Comparison of ENCODE assay signal across 8 mouse cellular contexts in genomic region chr11:70018131-70018990, GRCm38 (mm10). TPM values are rescaled to one million over a fixed set of nuclear protein-coding genes. Genes with fewer than 3 reads are reported as not detected.
DNase-seq lines count a peak whose midpoint lies in the region; ATAC-seq lines count a peak whose summit lies in the region.

No protein-coding gene starts in this region.

- ATAC-seq in embryonic facial prominence, embryonic 14.5 days (ENCODE audit: low read depth), result no peak
- ATAC-seq in hindbrain, embryonic 14.5 days (ENCODE audit: low FRiP score), result no peak
- ATAC-seq in limb, embryonic 12.5 days (ENCODE audit: insufficient number of reproducible peaks, insufficient read depth, low FRiP score, low TSS enrichment, low read depth), result no peak
- ATAC-seq in midbrain, embryonic 16.5 days, result no peak

- DNase-seq in adrenal gland, adult 2 months, result peak; percentile 46
- no peak for DNase-seq in adrenal gland, postnatal 4 days (ENCODE audit: low spot score in 2 of 2)
- DNase-seq in R1 (ENCODE audit: low read depth, low spot score), result peak; percentile 35
- DNase-seq in embryonic facial prominence, embryonic 14.5 days (ENCODE audit: low spot score), result peak; percentile 92
- peak; percentile 83 for DNase-seq in hindbrain, embryonic 14.5 days (ENCODE audit: low spot score)
- peak; percentile 58 to 65 for DNase-seq in thymus, postnatal 36 days

- peak overlapping the region; percentile 69 for H3K4me3 ChIP-seq in embryonic facial prominence, embryonic 14.5 days (ENCODE audit: low read depth, low read length)
- H3K4me3 ChIP-seq in hindbrain, embryonic 14.5 days (replicated peaks; ENCODE audit: low read length), result peak overlapping the region; percentile 81
- peak overlapping the region; percentile 67 for H3K4me3 ChIP-seq in limb, embryonic 12.5 days (replicated peaks)
- H3K4me3 ChIP-seq in midbrain, embryonic 16.5 days (ENCODE audit: low read depth, low read length), result peak overlapping the region; percentile 66

- peaks cover 11% of the 10 kb centered on the region; the same call in 1 of the 2 replicates for H3K36me3 ChIP-seq in embryonic facial prominence, embryonic 14.5 days (ENCODE audit: control insufficient read depth, insufficient read depth, low read length)
- H3K36me3 ChIP-seq in hindbrain, embryonic 14.5 days (replicated peaks; ENCODE audit: control insufficient read depth, insufficient read depth), result peaks cover 7% of the 10 kb centered on the region
- peaks cover 9% of the 10 kb centered on the region for H3K36me3 ChIP-seq in limb, embryonic 12.5 days
- no peaks in the 10 kb centered on the region; the same call in 1 of the 2 replicates for H3K36me3 ChIP-seq in midbrain, embryonic 16.5 days (ENCODE audit: control insufficient read depth, insufficient read depth, low read length)

- H3K4me2 ChIP-seq in embryonic facial prominence, embryonic 14.5 days (ENCODE audit: low read depth, low read length), result peak overlapping the region; percentile 85
- H3K4me2 ChIP-seq in hindbrain, embryonic 14.5 days (replicated peaks), result peak overlapping the region; percentile 90
- peak overlapping the region; percentile 87 for H3K4me2 ChIP-seq in limb, embryonic 12.5 days
- H3K4me2 ChIP-seq in midbrain, embryonic 16.5 days (ENCODE audit: low read length), result peak overlapping the region; percentile 54

- peaks cover 38% of the 10 kb centered on the region for H3K4me1 ChIP-seq in embryonic facial prominence, embryonic 14.5 days (ENCODE audit: control insufficient read depth, insufficient read depth, low read length)
- peaks cover 52% of the 10 kb centered on the region for H3K4me1 ChIP-seq in hindbrain, embryonic 14.5 days (replicated peaks; ENCODE audit: control insufficient read depth, insufficient read depth, low read length)
- peaks cover 58% of the 10 kb centered on the region for H3K4me1 ChIP-seq in limb, embryonic 12.5 days (replicated peaks)
- peaks cover 51% of the 10 kb centered on the region for H3K4me1 ChIP-seq in midbrain, embryonic 16.5 days (ENCODE audit: control insufficient read depth, insufficient read depth, low read length)

- 1% methylated on average over 18 of the region's 25 CpGs for WGBS in embryonic facial prominence, embryonic 14.5 days
- WGBS in hindbrain, embryonic 14.5 days, result under 1% methylated on average over 24 of the region's 25 CpGs
- WGBS in limb, embryonic 12.5 days, result under 1% methylated on average over 22 of the region's 25 CpGs
- 0% methylated on average over 22 of the region's 25 CpGs for WGBS in midbrain, embryonic 16.5 days

- no peaks in the 10 kb centered on the region for H3K27me3 ChIP-seq in embryonic facial prominence, embryonic 14.5 days (replicated peaks; ENCODE audit: control insufficient read depth, insufficient read depth, low read length)
- H3K27me3 ChIP-seq in hindbrain, embryonic 14.5 days (ENCODE audit: control insufficient read depth, insufficient read depth, low read length), result no peaks in the 10 kb centered on the region
- H3K27me3 ChIP-seq in limb, embryonic 12.5 days, result no peaks in the 10 kb centered on the region
- no peaks in the 10 kb centered on the region for H3K27me3 ChIP-seq in midbrain, embryonic 16.5 days (ENCODE audit: control insufficient read depth, insufficient read depth, low read depth, low read length)

- H3K9me3 ChIP-seq in embryonic facial prominence, embryonic 14.5 days (ENCODE audit: control insufficient read depth, low read length), result no peaks in the 10 kb centered on the region
- H3K9me3 ChIP-seq in hindbrain, embryonic 14.5 days (ENCODE audit: control insufficient read depth, low read length), result no peaks in the 10 kb centered on the region
- no peaks in the 10 kb centered on the region for H3K9me3 ChIP-seq in limb, embryonic 12.5 days
- no peaks in the 10 kb centered on the region for H3K9me3 ChIP-seq in midbrain, embryonic 16.5 days (replicated peaks; ENCODE audit: control insufficient read depth, low read length, poor library complexity, severe bottlenecking)

- H3K27ac ChIP-seq in embryonic facial prominence, embryonic 14.5 days (replicated peaks; ENCODE audit: low read depth, low read length), result peak overlapping the region; percentile 94
- peak overlapping the region; percentile 95 for H3K27ac ChIP-seq in hindbrain, embryonic 14.5 days
- peak overlapping the region; percentile 94 for H3K27ac ChIP-seq in limb, embryonic 12.5 days
- peak overlapping the region; percentile 94 for H3K27ac ChIP-seq in midbrain, embryonic 16.5 days (ENCODE audit: low read length)

- peak overlapping the region; percentile 85 for H3K9ac ChIP-seq in embryonic facial prominence, embryonic 14.5 days (ENCODE audit: low read depth, low read length)
- H3K9ac ChIP-seq in hindbrain, embryonic 14.5 days, result peak overlapping the region; percentile 94
- peak overlapping the region; percentile 92 for H3K9ac ChIP-seq in limb, embryonic 12.5 days (replicated peaks)
- peak overlapping the region; percentile 82 for H3K9ac ChIP-seq in midbrain, embryonic 16.5 days (ENCODE audit: low read depth, low read length)

RNA-seq across cellular contexts. Expression of gene Dlg4, which starts 1.6 kb away (rescaled TPM):
- 10 to 100 TPM; 22.9 to 32.4 TPM for total RNA-seq in adrenal gland, adult 2 months (2021)
- 21.7 and 22.1 TPM in 2 replicates for polyA plus RNA-seq in adrenal gland, adult 2 months (2012; rRNA removed)
- total RNA-seq in adrenal gland, postnatal 4 days (2021), result 10 to 100 TPM; 63.0 to 64.4 TPM
- polyA plus RNA-seq in embryonic facial prominence, embryonic 14.5 days (2014; fragmentation: Nextera tagmentation; extraction: Ambion mirVana), result 7.3 and 8.4 TPM in 2 replicates
- 25.6 and 26.6 TPM in 2 replicates for polyA plus RNA-seq in hindbrain, embryonic 14.5 days (2014; fragmentation: Nextera tagmentation; extraction: Ambion mirVana)
- polyA plus RNA-seq in limb, embryonic 12.5 days (2016; fragmentation: Nextera tagmentation; extraction: Ambion mirVana), result 10.6 and 13.6 TPM in 2 replicates
- 23.4 and 30.0 TPM in 2 replicates for polyA plus RNA-seq in midbrain, embryonic 16.5 days (2015; fragmentation: Nextera tagmentation; extraction: Ambion mirVana)

RNA-seq across cellular contexts. Expression of gene Acadvl, which starts 3.1 kb away (rescaled TPM):
- total RNA-seq in adrenal gland, adult 2 months (2021), result 100 to 1,000 TPM; 426 to 754 TPM
- 171 and 186 TPM in 2 replicates for polyA plus RNA-seq in adrenal gland, adult 2 months (2012; rRNA removed)
- total RNA-seq in adrenal gland, postnatal 4 days (2021), result 100 to 1,000 TPM; 295 to 378 TPM
- polyA plus RNA-seq in embryonic facial prominence, embryonic 14.5 days (2014; fragmentation: Nextera tagmentation; extraction: Ambion mirVana), result 90.0 and 95.5 TPM in 2 replicates
- 49.9 and 56.1 TPM in 2 replicates for polyA plus RNA-seq in hindbrain, embryonic 14.5 days (2014; fragmentation: Nextera tagmentation; extraction: Ambion mirVana)
- 65.9 and 67.1 TPM in 2 replicates for polyA plus RNA-seq in limb, embryonic 12.5 days (2016; fragmentation: Nextera tagmentation; extraction: Ambion mirVana)
- 56.3 and 61.6 TPM in 2 replicates for polyA plus RNA-seq in midbrain, embryonic 16.5 days (2015; fragmentation: Nextera tagmentation; extraction: Ambion mirVana)

RNA-seq across cellular contexts. Expression of gene Dvl2, which starts 18.0 kb away (rescaled TPM):
- 10 to 100 TPM; 11.2 to 12.2 TPM for total RNA-seq in adrenal gland, adult 2 months (2021)
- 20.2 and 22.2 TPM in 2 replicates for polyA plus RNA-seq in adrenal gland, adult 2 months (2012; rRNA removed)
- 10 to 100 TPM; 35.5 to 38.2 TPM for total RNA-seq in adrenal gland, postnatal 4 days (2021)
- 30.8 and 36.2 TPM in 2 replicates for polyA plus RNA-seq in embryonic facial prominence, embryonic 14.5 days (2014; fragmentation: Nextera tagmentation; extraction: Ambion mirVana)
- 17.9 and 20.9 TPM in 2 replicates for polyA plus RNA-seq in hindbrain, embryonic 14.5 days (2014; fragmentation: Nextera tagmentation; extraction: Ambion mirVana)
- polyA plus RNA-seq in limb, embryonic 12.5 days (2016; fragmentation: Nextera tagmentation; extraction: Ambion mirVana), result 69.4 and 69.5 TPM in 2 replicates
- 21.9 and 26.1 TPM in 2 replicates for polyA plus RNA-seq in midbrain, embryonic 16.5 days (2015; fragmentation: Nextera tagmentation; extraction: Ambion mirVana)

RNA-seq across cellular contexts. Expression of gene Phf23, which starts 22.8 kb away (rescaled TPM):
- total RNA-seq in adrenal gland, adult 2 months (2021), result 10 to 100 TPM; 52.2 to 57.6 TPM
- 9.7 and 19.0 TPM in 2 replicates for polyA plus RNA-seq in adrenal gland, adult 2 months (2012; rRNA removed)
- 10 to 100 TPM; 51.4 to 53.4 TPM for total RNA-seq in adrenal gland, postnatal 4 days (2021)
- polyA plus RNA-seq in embryonic facial prominence, embryonic 14.5 days (2014; fragmentation: Nextera tagmentation; extraction: Ambion mirVana), result 47.0 and 49.3 TPM in 2 replicates
- polyA plus RNA-seq in hindbrain, embryonic 14.5 days (2014; fragmentation: Nextera tagmentation; extraction: Ambion mirVana), result 38.0 and 38.4 TPM in 2 replicates
- 102 and 108 TPM in 2 replicates for polyA plus RNA-seq in limb, embryonic 12.5 days (2016; fragmentation: Nextera tagmentation; extraction: Ambion mirVana)
- 51.2 and 58.6 TPM in 2 replicates for polyA plus RNA-seq in midbrain, embryonic 16.5 days (2015; fragmentation: Nextera tagmentation; extraction: Ambion mirVana)

RNA-seq across cellular contexts. Expression of gene Gabarap, which starts 27.4 kb away (rescaled TPM):
- total RNA-seq in adrenal gland, adult 2 months (2021), result 100 to 1,000 TPM; 487 to 580 TPM
- 226 and 315 TPM in 2 replicates for polyA plus RNA-seq in adrenal gland, adult 2 months (2012; rRNA removed)
- 100 to 1,000 TPM; 294 to 311 TPM for total RNA-seq in adrenal gland, postnatal 4 days (2021)
- 577 and 590 TPM in 2 replicates for polyA plus RNA-seq in embryonic facial prominence, embryonic 14.5 days (2014; fragmentation: Nextera tagmentation; extraction: Ambion mirVana)
- polyA plus RNA-seq in hindbrain, embryonic 14.5 days (2014; fragmentation: Nextera tagmentation; extraction: Ambion mirVana), result 624 and 628 TPM in 2 replicates
- 398 and 426 TPM in 2 replicates for polyA plus RNA-seq in limb, embryonic 12.5 days (2016; fragmentation: Nextera tagmentation; extraction: Ambion mirVana)
- 527 and 528 TPM in 2 replicates for polyA plus RNA-seq in midbrain, embryonic 16.5 days (2015; fragmentation: Nextera tagmentation; extraction: Ambion mirVana)

Comparison
In these comparisons a context has a peak if more than half of its experiments do, and no peak if none do; other contexts are left out.
1. DNase-seq: peak in adrenal gland, adult 2 months (single experiment), R1 (single experiment), embryonic facial prominence, embryonic 14.5 days (single experiment), hindbrain, embryonic 14.5 days (single experiment) and thymus, postnatal 36 days (2 of 2); none in adrenal gland, postnatal 4 days (0 of 2).
2. Peak in every context shown above with its lines, with median percentiles within 50 percentile points of each other: H3K27ac ChIP-seq, H3K4me2 ChIP-seq, H3K4me3 ChIP-seq and H3K9ac ChIP-seq.